Mouse (Mus musculus) inflammation-experienced regulatory T-cells, adult 6 months (primary cell): ENCODE measurements around the gene Otor. TPM values are rescaled to one million over a fixed set of nuclear protein-coding genes. Genes with fewer than 3 reads are reported as not detected.

Source experiments
- ATAC-seq: one replicate; pipeline ENCODE4 v1.8.0; 2017
- polyA plus RNA-seq, 3 experiments: library from polyadenylated mRNA; unstranded; fragments of 100-300 nt; shearing (Covaris generic); gene quantifications; one replicate each; pipeline ENCODE4 v1.2.1; 2017

Otor gene
- polyA plus RNA-seq, 3 experiments from 2014 or later: not detected

DNA sequence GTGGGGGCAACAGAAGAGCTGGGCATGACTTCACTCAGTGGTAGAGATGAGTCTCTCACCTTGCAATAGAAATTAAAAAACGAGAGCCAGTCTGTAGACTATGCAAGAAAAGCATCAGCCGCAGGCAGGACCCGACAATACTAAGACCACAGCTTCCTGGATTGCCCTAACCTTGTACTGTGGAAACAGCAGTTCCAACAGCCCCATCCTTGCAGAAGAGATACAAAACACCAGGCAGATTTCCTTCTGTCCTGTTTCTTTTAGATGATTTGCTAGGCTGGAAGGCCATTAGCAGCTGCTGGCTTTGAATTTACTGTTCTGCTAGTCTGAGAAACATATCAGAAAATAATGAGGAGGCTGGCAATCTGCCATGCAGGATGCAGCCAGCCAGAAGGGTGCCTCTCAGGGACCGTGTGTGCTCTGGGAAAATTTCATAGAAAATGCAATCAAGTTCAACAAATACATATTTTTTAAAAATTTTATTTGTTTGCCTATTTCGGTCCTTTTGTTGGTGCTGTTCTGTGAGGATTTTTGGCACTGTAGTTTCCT, 52.9 kb downstream of the Otor start:
- ATAC-seq: no peak

Other genes starting within 250 kb of the Otor start
- 10 to 100 TPM; 10.0 to 12.9 (median 11.7) TPM for gene Kif16b, start 176.9 kb upstream of the Otor start, polyA plus RNA-seq
- 100 to 1,000 TPM in 2 of 3 experiments, 10 to 100 TPM in 1; 75.2 to 133 (median 101) TPM for gene Snrpb2, start 15.4 kb upstream of the Otor start, polyA plus RNA-seq